Mouse (Mus musculus) adrenal gland, adult 2 months (tissue): Measurements from ENCODE around the gene Mrpl11. TPM values are rescaled to one million over a fixed set of nuclear protein-coding genes. Genes with fewer than 3 reads are reported as not detected.
A peak's percentile ranks its signal among the peaks of the same experiment; 100 is the strongest.
"Not testable (repeated sequence)": the region's sequence is repeated elsewhere in the genome, so short reads cannot be mapped to it uniquely, and the experiment has no call there.

Experiments
- DNase-seq: peaks from one replicate; pipeline ENCODE4 v3.0.0; 2021
- polyA plus RNA-seq: library from polyadenylated mRNA; depleted of rRNA; stranded (reverse); fragments of >200 nt; gene quantifications from 2 replicates; pipeline ENCODE4 v1.2.3, GENCODE M21; 2012; rRNA removed
- total RNA-seq, 2 experiments: library from RNA; stranded (reverse); gene quantifications; 2 replicates each; pipeline ENCODE4 v1.2.3; 2021

Gene Mrpl11
- total and polyA plus RNA-seq, 3 experiments, result 16.3 to 60.6 (median 43.1) TPM

- no peak for DNase-seq
Measured at GRCm38 (mm10) chr19:4992371-4992770, 30.4 kb downstream of the Mrpl11 start.

DNA sequence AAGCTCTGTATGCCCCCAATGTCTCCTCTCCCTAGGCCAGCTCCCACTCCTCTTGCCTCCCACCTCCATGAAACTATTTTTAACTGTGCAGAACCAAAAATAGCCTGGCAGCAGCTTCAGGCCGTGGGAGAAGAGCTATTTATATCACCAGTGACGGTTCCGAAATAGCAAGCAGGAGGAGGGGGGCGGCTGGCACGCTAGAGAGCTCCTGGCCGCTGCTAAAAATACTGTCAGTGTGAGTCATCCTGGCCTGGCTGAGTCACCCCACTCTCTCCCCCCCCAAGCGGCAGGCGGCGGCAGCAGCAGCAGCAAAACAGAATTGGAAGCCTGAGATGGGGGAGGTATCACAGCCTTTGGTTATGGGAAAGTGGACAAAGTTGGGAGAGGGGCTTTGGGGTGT, 31.0 kb downstream of the Mrpl11 start:
- peak; percentile 92 for DNase-seq

- no peak for DNase-seq
Measured at GRCm38 (mm10) chr19:4994043-4994442, 32.1 kb downstream of the Mrpl11 start.

DNA sequence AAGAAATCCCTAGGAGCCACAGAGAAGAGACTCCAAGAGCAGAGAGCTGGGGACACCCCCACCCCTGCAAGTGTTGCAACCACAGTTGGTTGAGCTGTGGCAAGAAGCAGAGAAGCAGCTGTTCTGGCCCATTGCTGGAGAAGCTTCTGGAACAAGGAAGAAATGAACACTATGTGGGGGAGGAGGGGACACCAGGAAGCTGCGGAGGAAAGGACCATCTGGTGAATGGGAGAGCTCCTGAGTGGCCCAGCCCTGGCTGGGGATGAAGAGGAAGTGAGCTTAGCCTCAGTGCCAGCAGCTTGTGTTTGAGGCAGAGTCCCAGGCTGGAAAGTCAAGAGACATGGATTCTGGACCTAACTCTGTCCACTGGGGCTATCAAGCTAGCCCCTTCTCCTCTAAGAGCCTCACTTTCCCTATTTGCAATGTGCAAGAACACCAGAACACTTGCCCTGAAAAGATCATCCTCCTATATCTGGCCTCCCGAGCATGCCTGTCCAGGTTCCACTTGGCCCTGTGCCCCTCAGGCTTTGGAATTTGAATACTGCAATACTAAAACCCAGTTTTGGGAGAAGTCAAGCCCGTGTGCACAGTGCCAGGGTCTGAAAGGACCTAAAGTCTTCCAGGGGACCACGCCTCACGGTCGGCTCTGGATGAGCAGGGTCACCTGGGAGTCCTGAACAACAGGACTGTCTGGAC, 37.6 kb downstream of the Mrpl11 start:
- DNase-seq, result no peak

GRCm38 (mm10) chr19:5001666-5002406, 39.9 kb downstream of the Mrpl11 start:
- peak; percentile 83 for DNase-seq

GRCm38 (mm10) chr19:5003644-5004043, 41.7 kb downstream of the Mrpl11 start:
- DNase-seq, result not testable (repeated sequence)

DNA sequence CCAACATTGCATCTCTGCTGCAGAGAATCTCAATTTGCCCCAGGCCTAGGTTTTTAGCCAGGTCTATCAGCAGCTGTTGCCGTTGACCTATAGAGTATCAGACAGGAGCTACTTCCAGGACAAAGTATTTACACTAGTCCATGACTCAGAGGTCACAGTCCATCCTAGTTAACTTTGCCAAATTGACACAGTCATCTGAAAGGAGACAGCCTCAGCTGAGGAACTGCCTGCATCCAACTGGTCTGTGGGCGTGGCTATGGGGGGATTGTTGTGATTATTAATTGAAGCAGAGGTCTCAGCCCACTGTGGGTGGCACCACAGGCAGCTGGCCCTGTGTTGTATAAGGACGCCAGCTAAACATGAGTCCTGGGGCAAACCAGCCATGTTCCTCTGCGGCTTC, 43.0 kb downstream of the Mrpl11 start:
- no peak for DNase-seq

DNA sequence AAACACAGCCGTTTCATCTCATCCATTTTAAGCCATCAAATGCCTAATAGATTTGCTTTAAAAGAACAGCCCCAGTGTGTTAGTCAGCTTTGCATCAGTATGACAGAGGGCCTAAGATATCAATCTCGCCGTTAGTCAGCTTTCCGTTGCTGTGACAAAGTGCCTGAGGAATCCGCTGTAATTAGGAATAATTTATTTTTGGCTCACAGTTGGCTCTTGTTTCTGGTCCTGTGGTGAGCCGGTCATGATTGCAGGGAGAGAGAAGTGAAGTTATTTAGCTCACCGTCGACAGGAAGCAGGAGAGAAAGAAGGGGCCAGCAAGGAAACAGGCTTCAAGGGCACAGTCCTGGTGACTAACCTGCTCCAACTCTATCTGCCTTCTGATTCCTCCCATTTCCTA, 51.2 kb downstream of the Mrpl11 start:
- DNase-seq, result no peak

- peak; percentile 19 for DNase-seq
Measured at GRCm38 (mm10) chr19:5014961-5015398, 53.0 kb downstream of the Mrpl11 start.

- DNase-seq, result no peak
Measured at GRCm38 (mm10) chr19:5016221-5016742, 54.3 kb downstream of the Mrpl11 start.

Other genes with a start within 250 kb of the Mrpl11 start
- 10 to 100 TPM; 12.4 to 17.9 TPM for gene Rbm4b, start 205.7 kb upstream of the Mrpl11 start, total RNA-seq
- 5.8 and 7.4 TPM in 2 replicates for gene Rbm4b, start 205.7 kb upstream of the Mrpl11 start, polyA plus RNA-seq
- 10 to 100 TPM; 50.2 to 72.7 TPM for gene Rbm4, start 168.2 kb upstream of the Mrpl11 start, total RNA-seq
- 11.8 and 14.7 TPM in 2 replicates for gene Rbm4, start 168.2 kb upstream of the Mrpl11 start, polyA plus RNA-seq
- gene Gm21992, start 150.5 kb upstream of the Mrpl11 start, total RNA-seq, result 10 to 100 TPM; 15.3 to 25.3 TPM
- 24.1 and 31.9 TPM in 2 replicates for gene Gm21992, start 150.5 kb upstream of the Mrpl11 start, polyA plus RNA-seq
- 10 to 100 TPM; 37.9 to 45.9 TPM for gene Rbm14, start 150.5 kb upstream of the Mrpl11 start, total RNA-seq
- gene Rbm14, start 150.5 kb upstream of the Mrpl11 start, polyA plus RNA-seq, result 83.4 and 97.2 TPM in 2 replicates
- 100 to 1,000 TPM in 1 of 2 experiments, 10 to 100 TPM in 1; 63.8 to 107 TPM for gene Ccs, start 122.8 kb upstream of the Mrpl11 start, total RNA-seq
- 79.1 and 102 TPM in 2 replicates for gene Ccs, start 122.8 kb upstream of the Mrpl11 start, polyA plus RNA-seq
- gene Ccdc87, start 122.8 kb upstream of the Mrpl11 start, total RNA-seq, result under 1 TPM; 0.17 to 0.20 TPM
- gene Ccdc87, start 122.8 kb upstream of the Mrpl11 start, polyA plus RNA-seq, result 0.09 TPM in 1 of 2 replicates, not detected in the other
- gene Ctsf, start 107.0 kb upstream of the Mrpl11 start, total RNA-seq, result 100 to 1,000 TPM; 214 to 421 TPM
- gene Ctsf, start 107.0 kb upstream of the Mrpl11 start, polyA plus RNA-seq, result 1,208 and 1,259 TPM in 2 replicates
- gene Actn3, start 84.2 kb upstream of the Mrpl11 start, total RNA-seq, result 1 to 10 TPM in 1 of 2 experiments, under 1 TPM in 1; 0.43 to 1.0 TPM
- 0.16 and 0.47 TPM in 2 replicates for gene Actn3, start 84.2 kb upstream of the Mrpl11 start, polyA plus RNA-seq
- 10 to 100 TPM; 16.7 to 21.8 TPM for gene Zdhhc24, start 83.5 kb upstream of the Mrpl11 start, total RNA-seq
- 78.3 and 80.4 TPM in 2 replicates for gene Zdhhc24, start 83.5 kb upstream of the Mrpl11 start, polyA plus RNA-seq
- 10 to 100 TPM in 1 of 2 experiments, 1 to 10 TPM in 1; 5.9 to 13.9 TPM for gene Bbs1, start 55.5 kb upstream of the Mrpl11 start, total RNA-seq
- 6.1 and 6.2 TPM in 2 replicates for gene Bbs1, start 55.5 kb upstream of the Mrpl11 start, polyA plus RNA-seq
- gene Dpp3, start 33.9 kb upstream of the Mrpl11 start, total RNA-seq, result 100 to 1,000 TPM in 1 of 2 experiments, 10 to 100 TPM in 1; 93.0 to 104 TPM
- gene Dpp3, start 33.9 kb upstream of the Mrpl11 start, polyA plus RNA-seq, result 259 and 313 TPM in 2 replicates
- gene Peli3, start 19.0 kb upstream of the Mrpl11 start, total RNA-seq, result 10 to 100 TPM in 1 of 2 experiments, 1 to 10 TPM in 1; 8.9 to 11.8 TPM
- 15.4 and 16.5 TPM in 2 replicates for gene Peli3, start 19.0 kb upstream of the Mrpl11 start, polyA plus RNA-seq
- under 1 TPM; 0.43 to 0.55 TPM for gene Npas4, start 28.2 kb downstream of the Mrpl11 start, total RNA-seq
- 1.1 and 1.3 TPM in 2 replicates for gene Npas4, start 28.2 kb downstream of the Mrpl11 start, polyA plus RNA-seq
- 1 to 10 TPM; 4.3 to 6.9 TPM for gene Slc29a2, start 61.7 kb downstream of the Mrpl11 start, total RNA-seq
- gene Slc29a2, start 61.7 kb downstream of the Mrpl11 start, polyA plus RNA-seq, result 12.6 and 13.4 TPM in 2 replicates
- gene B4gat1, start 76.7 kb downstream of the Mrpl11 start, total RNA-seq, result 10 to 100 TPM; 27.8 to 44.9 TPM
- gene B4gat1, start 76.7 kb downstream of the Mrpl11 start, polyA plus RNA-seq, result 49.9 and 51.8 TPM in 2 replicates
- gene AC124502.3, start 76.7 kb downstream of the Mrpl11 start, total RNA-seq, result 1 to 10 TPM; 1.6 to 2.6 TPM
- 0.55 and 0.89 TPM in 2 replicates for gene AC124502.3, start 76.7 kb downstream of the Mrpl11 start, polyA plus RNA-seq
- gene Brms1, start 79.2 kb downstream of the Mrpl11 start, total RNA-seq, result 10 to 100 TPM; 28.5 to 28.8 TPM
- 30.3 and 36.2 TPM in 2 replicates for gene Brms1, start 79.2 kb downstream of the Mrpl11 start, polyA plus RNA-seq
- gene Rin1, start 88.3 kb downstream of the Mrpl11 start, total RNA-seq, result 1 to 10 TPM; 3.1 to 9.6 TPM
- 8.8 and 11.6 TPM in 2 replicates for gene Rin1, start 88.3 kb downstream of the Mrpl11 start, polyA plus RNA-seq
- 10 to 100 TPM; 10.4 to 19.8 TPM for gene Cd248, start 105.9 kb downstream of the Mrpl11 start, total RNA-seq
- gene Cd248, start 105.9 kb downstream of the Mrpl11 start, polyA plus RNA-seq, result 23.4 and 24.1 TPM in 2 replicates
- 1 to 10 TPM; 1.2 to 2.9 TPM for gene Tmem151a, start 123.4 kb downstream of the Mrpl11 start, total RNA-seq
- 4.8 and 5.0 TPM in 2 replicates for gene Tmem151a, start 123.4 kb downstream of the Mrpl11 start, polyA plus RNA-seq
- 10 to 100 TPM; 69.5 to 82.3 TPM for gene Yif1a, start 126.4 kb downstream of the Mrpl11 start, total RNA-seq
- 135 and 147 TPM in 2 replicates for gene Yif1a, start 126.4 kb downstream of the Mrpl11 start, polyA plus RNA-seq
- gene Cnih2, start 136.4 kb downstream of the Mrpl11 start, total RNA-seq, result 1 to 10 TPM; 1.2 to 2.4 TPM
- 7.1 and 13.2 TPM in 2 replicates for gene Cnih2, start 136.4 kb downstream of the Mrpl11 start, polyA plus RNA-seq
- 100 to 1,000 TPM; 166 to 194 TPM for gene Rab1b, start 144.9 kb downstream of the Mrpl11 start, total RNA-seq
- gene Rab1b, start 144.9 kb downstream of the Mrpl11 start, polyA plus RNA-seq, result 335 and 337 TPM in 2 replicates
- 10 to 100 TPM; 44.2 to 48.1 TPM for gene Klc2, start 156.4 kb downstream of the Mrpl11 start, total RNA-seq
- 95.3 and 101 TPM in 2 replicates for gene Klc2, start 156.4 kb downstream of the Mrpl11 start, polyA plus RNA-seq